Mouse (Mus musculus) C2C12 (cell line): Measurements from ENCODE around the gene Tpcn2.

Experiments
- CTCF ChIP-seq: IDR thresholded peaks from one replicate; pipeline ENCODE4 v1.5.1; 2011; ENCODE audit not compliant: control insufficient read depth, insufficient read depth, insufficient read length
- MYOD1 ChIP-seq: IDR thresholded peaks from one replicate; pipeline ENCODE4 v1.6.1; 2011; ENCODE audit warnings: low read depth; ENCODE audit not compliant: control insufficient read depth, insufficient read length
- MYOG ChIP-seq: IDR thresholded peaks from one replicate; pipeline ENCODE4 v1.6.1; 2011; ENCODE audit not compliant: control insufficient read depth, insufficient read length; ENCODE audit errors: extremely low read depth
- USF1 ChIP-seq: IDR thresholded peaks from one replicate; pipeline ENCODE4 v1.6.1; 2011; ENCODE audit warnings: low read depth, mild to moderate bottlenecking, control low read depth, moderate library complexity

GRCm38 (mm10) chr7:145301341-145302005 is 17.7 kb upstream of the Tpcn2 start:
- no peak for TF ChIP-seq CTCF
- TF ChIP-seq USF1, result no peak
- TF ChIP-seq MYOG, result no peak
- no peak for TF ChIP-seq MYOD1
